Mouse (Mus musculus): ENCODE data around the gene Psrc1. TPM values are rescaled to one million over a fixed set of nuclear protein-coding genes. Genes with fewer than 3 reads are reported as not detected.

Gene Psrc1
- polyA plus RNA-seq, 1 experiment from 2014 or later, result 105 TPM

DNA sequence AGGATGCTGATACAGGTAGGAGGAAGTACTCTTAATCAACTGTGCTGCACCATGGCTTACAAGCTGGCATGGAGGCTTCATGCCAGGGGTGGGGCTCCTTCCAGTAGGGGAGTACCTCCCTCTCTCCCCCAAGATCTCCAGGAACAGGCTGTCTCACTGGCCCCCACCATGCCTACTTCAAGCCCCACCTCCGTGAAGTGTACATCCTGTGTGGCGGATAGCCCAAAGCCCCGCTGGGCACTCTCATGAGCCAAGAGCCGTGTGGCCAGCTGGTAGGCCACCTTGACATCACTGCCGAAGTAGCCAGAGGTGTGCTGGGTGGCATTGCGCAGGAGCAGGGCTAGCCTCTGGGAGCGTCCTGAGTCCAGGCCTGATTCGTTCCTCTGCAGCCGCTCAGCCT lies 14.6 kb downstream of the Psrc1 start:
- peaks cover 27% of the 10 kb centered on the region for H3K4me1 ChIP-seq
- H3K36me3 ChIP-seq, result peaks cover 100% of the 10 kb centered on the region
- H3K27ac ChIP-seq (replicated peaks), result no peak overlapping the region
- no peak for DNase-seq (ENCODE audit: low spot score)
- no peaks in the 10 kb centered on the region for H3K9me3 ChIP-seq (replicated peaks)
- 95% methylated on average over 9 of the region's 9 CpGs for WGBS
- H3K27me3 ChIP-seq (ENCODE audit: low read depth, poor library complexity, severe bottlenecking), result no peaks in the 10 kb centered on the region
- H3K4me3 ChIP-seq, result no peak overlapping the region

DNA sequence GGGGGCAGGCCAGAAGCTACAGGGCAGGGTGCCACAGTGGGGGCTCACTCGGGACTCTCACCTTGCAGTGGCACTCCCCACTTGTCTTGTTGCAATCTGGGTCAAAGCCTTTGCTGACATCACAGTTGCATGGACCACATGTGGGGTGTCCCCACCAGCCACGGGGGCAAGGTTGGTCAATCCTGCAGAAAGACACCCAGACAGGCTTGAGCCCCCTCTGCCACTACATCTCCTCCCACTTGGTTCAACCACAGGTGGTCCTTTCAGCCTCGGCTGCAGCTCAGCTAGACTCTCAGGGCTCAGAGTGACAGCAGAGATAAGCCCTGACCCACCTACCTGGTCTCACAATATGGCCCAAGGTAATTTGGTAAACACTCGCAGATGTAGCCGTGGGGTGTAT lies 16.8 kb downstream of the Psrc1 start:
- H3K4me3 ChIP-seq, result no peak overlapping the region
- WGBS, result 86% methylated on average over 5 of the region's 5 CpGs

DNA sequence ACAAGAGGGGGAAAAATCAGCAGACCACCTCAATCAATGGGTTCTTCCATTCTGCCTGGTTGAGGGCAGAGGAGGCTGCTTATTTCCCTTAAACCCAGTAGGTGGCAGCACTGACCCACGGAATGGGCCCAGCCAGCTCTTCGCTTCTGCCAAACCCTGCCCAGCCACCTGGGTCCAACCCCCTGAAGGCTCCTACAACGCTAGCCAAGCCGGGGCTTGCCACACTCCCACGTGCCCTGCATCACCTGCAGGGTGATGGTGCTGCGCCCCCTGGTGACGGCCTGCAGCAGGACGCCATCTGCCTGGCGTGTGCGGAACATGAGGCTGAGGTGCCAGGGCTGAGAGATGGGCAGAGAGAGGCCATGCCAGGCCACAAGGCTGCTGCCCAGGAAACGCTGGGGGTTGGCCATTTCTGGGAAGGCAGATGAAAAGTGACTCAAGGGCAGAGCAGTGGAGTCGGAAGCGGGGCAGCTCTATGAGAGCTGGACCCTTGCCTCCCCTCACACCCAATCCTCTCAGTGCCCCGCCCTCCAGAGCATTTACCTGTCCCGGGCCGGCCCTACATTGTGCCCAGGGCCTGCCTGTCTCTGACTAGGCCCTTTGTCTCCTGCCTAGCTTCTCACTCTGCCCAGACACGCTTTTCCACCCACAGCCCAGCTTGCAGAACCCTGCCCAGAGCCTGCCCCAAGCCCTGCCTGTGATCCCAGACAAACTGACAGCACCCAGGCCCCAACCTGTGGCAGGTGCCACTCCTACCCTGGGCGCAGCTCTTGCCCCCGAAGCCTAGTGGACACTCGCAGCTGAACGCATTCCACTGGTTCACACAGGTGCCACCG lies 18.3 kb downstream of the Psrc1 start:
- peak; percentile 80 for DNase-seq (ENCODE audit: low spot score)
- Histone ChIP-seq H3K27me3 (ENCODE audit: low read depth, poor library complexity, severe bottlenecking) (no peaks in the 10 kb centered on the region), H3K4me3 (peak overlapping the region; percentile 25), H3K9me3 (replicated peaks) (no peaks in the 10 kb centered on the region), H3K36me3 (peaks cover 100% of the 10 kb centered on the region), H3K4me1 (peaks cover 53% of the 10 kb centered on the region), H3K27ac (replicated peaks) (peak overlapping the region; percentile 58)
- WGBS, result 37% methylated on average over 22 of the region's 22 CpGs

More for the DNA sequence above, 16.8 kb downstream of the Psrc1 start:
- Histone ChIP-seq H3K9me3 (replicated peaks) (no peaks in the 10 kb centered on the region), H3K27me3 (ENCODE audit: low read depth, poor library complexity, severe bottlenecking) (no peaks in the 10 kb centered on the region), H3K27ac (replicated peaks) (no peak overlapping the region), H3K4me1 (peaks cover 38% of the 10 kb centered on the region), H3K36me3 (peaks cover 100% of the 10 kb centered on the region)
- no peak for DNase-seq (ENCODE audit: low spot score)

DNA sequence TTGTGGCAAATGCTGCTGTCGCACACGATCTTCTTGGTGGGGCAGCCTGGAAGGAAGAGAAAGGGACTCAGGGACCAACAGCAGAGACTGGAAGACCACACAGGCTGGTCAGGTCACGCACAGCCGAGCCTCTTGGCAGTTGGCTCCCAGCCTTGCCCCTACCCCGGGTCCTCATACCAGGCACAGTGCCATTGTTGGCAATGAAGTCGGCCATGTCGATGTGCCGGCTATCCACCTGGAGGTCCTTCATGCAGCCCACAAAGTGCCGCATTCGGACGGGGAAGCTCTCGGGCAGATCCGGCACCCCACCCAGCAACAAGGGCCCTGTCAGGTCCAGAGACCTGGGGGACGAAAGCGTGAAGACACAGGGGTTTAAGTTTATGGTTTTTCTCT lies 18.9 kb downstream of the Psrc1 start:
- Histone ChIP-seq H3K27ac (replicated peaks) (peak overlapping the region; percentile 58), H3K4me1 (peaks cover 59% of the 10 kb centered on the region), H3K27me3 (ENCODE audit: low read depth, poor library complexity, severe bottlenecking) (no peaks in the 10 kb centered on the region), H3K4me3 (no peak overlapping the region), H3K36me3 (peaks cover 100% of the 10 kb centered on the region), H3K9me3 (replicated peaks) (no peaks in the 10 kb centered on the region)
- 88% methylated on average over 15 of the region's 15 CpGs for WGBS
- DNase-seq (ENCODE audit: low spot score), result no peak

DNA sequence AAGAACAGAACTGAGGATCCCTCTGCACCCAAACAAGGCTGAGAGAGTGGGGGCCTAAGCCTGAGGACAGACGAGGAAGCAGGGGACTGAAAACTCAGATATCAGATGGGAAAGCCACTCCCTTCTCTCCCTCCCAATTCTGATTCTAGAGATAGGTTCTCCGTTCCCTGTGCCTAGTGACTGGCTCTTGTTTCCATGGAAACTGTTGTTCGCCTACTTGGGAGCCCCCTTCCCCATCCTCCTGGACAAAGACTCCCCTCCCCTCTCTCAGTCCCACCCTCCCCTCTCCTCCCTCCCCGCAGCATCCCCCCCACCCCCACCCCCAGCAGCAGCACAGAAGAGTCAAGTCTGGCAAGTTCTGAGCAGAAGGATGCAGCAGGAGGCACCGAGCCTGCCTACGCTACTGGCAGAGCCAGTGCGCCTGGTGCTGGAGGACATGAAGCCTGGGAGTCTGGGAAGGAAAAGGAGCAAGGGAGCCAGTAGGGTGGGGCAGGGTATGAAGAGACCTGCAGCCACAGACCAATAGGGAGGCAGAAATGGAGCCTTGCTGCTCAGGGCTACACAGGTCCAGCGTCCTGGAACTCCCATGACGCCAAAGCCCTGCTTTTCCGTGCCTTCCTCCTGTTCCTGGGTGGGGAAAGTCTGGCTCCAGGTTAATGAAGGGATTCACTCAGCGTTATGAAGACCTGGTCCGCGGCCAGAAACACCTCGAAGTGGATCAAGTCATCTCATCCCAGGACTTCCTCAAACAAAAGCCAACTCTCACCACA lies 22.1 kb downstream of the Psrc1 start:
- Histone ChIP-seq H3K4me1 (peaks cover 91% of the 10 kb centered on the region), H3K36me3 (peaks cover 99% of the 10 kb centered on the region)
- WGBS, result 28% methylated on average over 14 of the region's 14 CpGs

DNA sequence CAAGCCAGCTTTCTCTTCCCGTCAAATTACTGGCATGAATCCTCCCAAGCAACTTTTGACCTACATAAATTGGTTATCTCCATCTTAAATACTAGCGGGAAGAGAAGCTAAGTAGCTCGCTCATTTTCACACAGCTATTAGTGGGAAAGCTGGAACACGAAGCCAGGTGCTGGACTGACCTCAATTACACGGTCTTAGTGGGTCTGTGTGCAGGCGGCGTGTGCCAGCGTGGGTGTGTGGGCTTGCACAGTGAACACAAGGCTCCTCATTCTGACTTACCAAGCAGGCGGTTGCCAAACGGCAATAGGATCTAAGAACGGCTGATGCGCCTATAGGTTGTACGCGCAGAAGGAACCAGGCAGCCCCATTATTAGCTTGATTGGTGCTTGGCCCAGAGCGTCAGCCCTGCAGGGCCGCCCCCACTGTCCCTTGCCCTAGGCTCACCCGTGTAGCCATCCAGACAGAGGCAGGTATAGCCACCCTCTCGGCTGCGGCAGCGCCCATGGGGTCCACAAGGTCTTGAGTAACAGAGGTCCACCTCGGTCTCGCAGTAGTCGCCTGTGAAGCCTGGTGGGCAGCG lies 22.8 kb downstream of the Psrc1 start:
- DNase-seq (ENCODE audit: low spot score), result no peak
- 85% methylated on average over 24 of the region's 24 CpGs for WGBS
- H3K27ac ChIP-seq (replicated peaks), result peak overlapping the region; percentile 99
- peaks cover 99% of the 10 kb centered on the region for H3K36me3 ChIP-seq
- H3K4me1 ChIP-seq, result peaks cover 98% of the 10 kb centered on the region
- no peaks in the 10 kb centered on the region for H3K9me3 ChIP-seq (replicated peaks)
- peak overlapping the region; percentile 42 for H3K4me3 ChIP-seq
- H3K27me3 ChIP-seq (ENCODE audit: low read depth, poor library complexity, severe bottlenecking), result no peaks in the 10 kb centered on the region

More for the DNA sequence above, 22.1 kb downstream of the Psrc1 start:
- Histone ChIP-seq H3K27ac (replicated peaks) (peak overlapping the region; percentile 99), H3K9me3 (replicated peaks) (no peaks in the 10 kb centered on the region), H3K4me3 (peak overlapping the region; percentile 42), H3K27me3 (ENCODE audit: low read depth, poor library complexity, severe bottlenecking) (no peaks in the 10 kb centered on the region)
- peak; percentile 74 for DNase-seq (ENCODE audit: low spot score)

DNA sequence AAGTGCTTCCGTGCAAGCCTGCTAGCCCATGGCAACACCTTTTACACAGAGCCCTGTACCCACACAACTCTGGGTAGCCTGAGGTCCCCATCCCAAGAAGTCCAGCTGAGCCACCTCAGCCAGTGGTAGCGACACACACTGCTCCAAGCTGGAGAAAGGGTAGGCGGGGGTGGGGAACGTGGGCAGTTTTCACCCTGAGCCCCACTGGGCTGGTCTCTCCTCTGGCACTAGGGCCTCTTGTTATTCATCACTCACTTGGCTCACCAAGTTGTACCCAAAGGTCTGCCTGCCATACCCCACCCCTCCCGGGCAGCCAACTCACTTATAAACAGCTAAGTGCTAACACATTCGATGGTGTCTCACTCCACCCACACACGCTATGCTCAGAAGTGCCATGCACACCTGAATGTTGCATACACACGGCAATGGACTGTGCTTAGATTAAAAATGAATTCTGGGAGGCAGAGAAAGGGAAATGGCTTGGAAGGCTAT lies 24.9 kb downstream of the Psrc1 start:
- H3K27me3 ChIP-seq (ENCODE audit: low read depth, poor library complexity, severe bottlenecking), result no peaks in the 10 kb centered on the region
- H3K36me3 ChIP-seq, result peaks cover 99% of the 10 kb centered on the region
- peaks cover 100% of the 10 kb centered on the region for H3K4me1 ChIP-seq
- H3K9me3 ChIP-seq (replicated peaks), result peaks cover 13% of the 10 kb centered on the region
- H3K27ac ChIP-seq (replicated peaks), result peak overlapping the region; percentile 99
- no peak for DNase-seq (ENCODE audit: low spot score)
- WGBS, result 86% methylated on average over 8 of the region's 8 CpGs
- H3K4me3 ChIP-seq, result peak overlapping the region; percentile 97

DNA sequence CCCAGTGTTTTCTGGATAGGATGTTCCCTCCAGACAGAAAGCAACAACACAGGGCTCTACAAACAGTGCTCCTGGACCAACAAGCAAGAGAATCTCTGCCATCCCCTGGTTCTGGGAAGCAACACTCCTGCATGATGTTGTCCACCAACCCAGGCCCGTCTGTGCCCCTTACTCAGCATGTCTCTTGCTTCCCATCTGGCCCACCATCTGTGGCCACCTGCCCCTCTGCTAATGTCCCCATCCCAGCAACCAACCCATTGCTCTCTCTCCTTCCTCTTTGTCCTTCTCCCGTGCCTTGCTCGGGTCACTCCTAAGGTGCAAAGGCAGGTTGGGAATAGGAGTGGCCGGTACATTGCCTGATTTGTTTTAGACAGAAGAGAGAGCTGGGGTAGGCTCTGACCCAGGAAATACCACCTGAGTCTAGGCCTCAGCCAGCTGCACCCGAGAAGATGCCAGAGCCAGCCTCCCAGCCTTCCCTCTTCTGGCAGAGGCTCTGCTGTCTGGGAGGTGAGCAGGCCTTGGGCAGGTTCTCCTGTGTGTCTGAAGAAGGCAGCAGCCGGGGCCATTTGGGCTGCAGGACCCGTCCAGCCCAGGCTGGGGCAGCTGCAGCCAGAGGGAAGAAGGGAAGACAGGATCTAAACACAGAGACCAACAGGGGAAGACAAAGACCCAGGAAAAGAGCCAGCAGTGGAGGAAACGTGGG lies 26.2 kb downstream of the Psrc1 start:
- Histone ChIP-seq H3K4me3 (peak overlapping the region; percentile 97), H3K36me3 (peaks cover 99% of the 10 kb centered on the region), H3K4me1 (peaks cover 99% of the 10 kb centered on the region), H3K27me3 (ENCODE audit: low read depth, poor library complexity, severe bottlenecking) (no peaks in the 10 kb centered on the region), H3K27ac (replicated peaks) (peak overlapping the region; percentile 99), H3K9me3 (replicated peaks) (peaks cover 26% of the 10 kb centered on the region)
- 31% methylated on average over 8 of the region's 8 CpGs for WGBS
- no peak for DNase-seq (ENCODE audit: low spot score)

DNA sequence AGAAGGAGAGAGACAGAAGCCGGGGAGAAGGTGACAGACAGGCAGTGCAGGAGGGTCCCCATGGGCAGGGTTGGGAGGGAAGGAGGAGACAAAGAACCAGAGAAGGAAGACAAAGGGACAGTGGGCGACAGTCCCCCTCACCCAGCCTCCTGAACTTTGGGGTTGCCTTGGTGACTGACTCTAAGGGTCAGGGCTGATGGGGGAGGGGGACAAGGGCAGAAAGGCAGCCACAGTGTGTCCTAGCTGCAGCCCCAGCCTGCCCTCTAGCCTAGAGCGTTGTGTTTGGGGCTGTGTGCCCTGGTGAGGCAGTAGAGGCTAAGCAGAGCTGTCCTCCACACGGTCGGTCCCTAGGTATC lies 26.7 kb downstream of the Psrc1 start:
- Histone ChIP-seq H3K9me3 (replicated peaks) (peaks cover 26% of the 10 kb centered on the region), H3K27ac (replicated peaks) (peak overlapping the region; percentile 99), H3K27me3 (ENCODE audit: low read depth, poor library complexity, severe bottlenecking) (no peaks in the 10 kb centered on the region), H3K36me3 (peaks cover 97% of the 10 kb centered on the region), H3K4me3 (peak overlapping the region; percentile 97), H3K4me1 (peaks cover 99% of the 10 kb centered on the region)
- DNase-seq (ENCODE audit: low spot score), result peak; percentile 87
- 7% methylated on average over 5 of the region's 5 CpGs for WGBS

DNA sequence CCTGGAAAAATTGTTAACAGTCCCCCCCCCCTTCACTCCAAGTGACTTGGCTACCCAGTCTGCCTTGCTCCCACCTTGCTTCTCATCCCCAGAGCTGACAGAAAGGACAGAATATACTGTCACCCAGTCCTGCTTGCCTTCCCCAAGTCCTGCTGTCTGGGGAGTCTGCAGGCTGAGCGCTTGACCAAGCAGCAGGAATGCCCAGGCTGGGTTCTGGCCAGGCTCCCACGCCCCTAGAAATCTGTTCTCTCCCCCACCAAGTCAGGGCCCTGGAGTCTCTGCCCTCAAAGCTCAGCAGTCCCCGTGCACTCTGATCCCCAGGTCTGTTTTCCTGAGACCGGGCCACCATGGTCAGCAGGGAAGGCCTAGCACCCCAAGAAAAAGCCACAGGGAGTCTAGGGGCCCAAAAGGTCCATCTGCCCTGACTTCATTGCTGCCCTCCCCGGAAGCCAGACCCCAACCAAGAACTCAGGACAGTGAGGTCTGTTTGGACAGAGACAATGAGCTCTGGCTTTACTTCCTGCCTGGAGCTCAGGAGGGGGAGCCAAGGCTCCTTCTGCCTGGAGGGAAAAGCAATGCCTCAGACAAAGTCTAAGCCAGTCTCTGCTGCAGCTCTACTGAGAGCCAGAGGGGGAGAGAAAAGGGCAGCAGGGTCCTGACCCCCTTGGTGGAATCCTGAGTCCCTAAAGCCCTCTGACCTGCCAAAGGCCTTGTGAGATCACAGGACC lies 27.6 kb downstream of the Psrc1 start:
- peaks cover 1% of the 10 kb centered on the region for H3K27me3 ChIP-seq (ENCODE audit: low read depth, poor library complexity, severe bottlenecking)
- peak overlapping the region; percentile 97 for H3K4me3 ChIP-seq
- H3K4me1 ChIP-seq, result peaks cover 99% of the 10 kb centered on the region
- peaks cover 26% of the 10 kb centered on the region for H3K9me3 ChIP-seq (replicated peaks)
- DNase-seq (ENCODE audit: low spot score), result peak; percentile 62
- peaks cover 89% of the 10 kb centered on the region for H3K36me3 ChIP-seq
- WGBS, result 11% methylated on average over 5 of the region's 5 CpGs
- H3K27ac ChIP-seq (replicated peaks), result peak overlapping the region; percentile 99

DNA sequence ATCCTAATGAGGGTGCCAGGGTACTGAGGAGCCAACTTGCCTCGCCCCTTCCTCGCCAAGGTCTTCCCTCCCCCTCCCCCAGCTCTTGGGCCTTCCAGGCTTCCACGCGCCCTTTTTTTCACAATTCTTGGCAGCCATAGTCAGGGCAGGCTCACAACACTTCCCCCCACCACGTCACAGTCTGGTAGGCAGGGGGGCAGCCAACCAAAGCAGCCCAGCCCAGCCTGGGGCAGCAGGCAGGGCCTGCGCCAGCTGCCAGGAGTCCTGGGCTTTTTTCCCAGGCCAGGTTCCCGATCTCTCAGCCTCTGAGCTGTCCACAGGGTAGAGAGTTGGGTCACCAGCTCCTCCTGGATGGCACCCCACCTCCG lies 28.1 kb downstream of the Psrc1 start:
- 44% methylated on average over 8 of the region's 8 CpGs for WGBS
- Histone ChIP-seq H3K4me1 (peaks cover 96% of the 10 kb centered on the region), H3K36me3 (peaks cover 83% of the 10 kb centered on the region), H3K9me3 (replicated peaks) (peaks cover 26% of the 10 kb centered on the region), H3K4me3 (peak overlapping the region; percentile 97), H3K27ac (replicated peaks) (peak overlapping the region; percentile 99), H3K27me3 (ENCODE audit: low read depth, poor library complexity, severe bottlenecking) (peaks cover 7% of the 10 kb centered on the region)
- DNase-seq (ENCODE audit: low spot score), result peak; percentile 62

Measured in midbrain, embryonic 10.5 days (tissue).